Mouse (Mus musculus): ENCODE results near the gene Arid3c. TPM values are rescaled to one million over a fixed set of nuclear protein-coding genes. Genes with fewer than 3 reads are reported as not detected.
"Not testable (repeated sequence)": the region's sequence is repeated elsewhere in the genome, so short reads cannot be mapped to it uniquely, and the experiment has no call there.

Gene Arid3c
- total RNA-seq (2021) = not detected
- long read RNA-seq, experiment 1 = 0 reads
- long read RNA-seq, experiment 2 = 0 reads

- no peak for DNase-seq (ENCODE audit: low spot score in 2 of 2)
Observed at GRCm38 (mm10) chr4:41731052-41731765, at the start of gene Arid3c. Arid3c (minus strand) TSS chr4:41731142.

GRCm38 (mm10) chr4:41775840-41776239 is 44.9 kb upstream of the Arid3c start:
- not testable (repeated sequence) for DNase-seq (ENCODE audit: low spot score in 2 of 2)

GRCm38 (mm10) chr4:41774506-41774905 is 43.6 kb upstream of the Arid3c start:
- not testable (repeated sequence) for DNase-seq (ENCODE audit: low spot score in 2 of 2)

GRCm38 (mm10) chr4:41774002-41774401 is 43.1 kb upstream of the Arid3c start, which contains the start of gene Ccl27a:
Ccl27a (minus strand) TSS chr4:41774247.
- peak; percentile 62 to 87 for DNase-seq (ENCODE audit: low spot score in 2 of 2)

- not testable (repeated sequence) for DNase-seq (ENCODE audit: low spot score in 2 of 2)
Observed at GRCm38 (mm10) chr4:41773502-41773901, 42.6 kb upstream of the Arid3c start.

- not testable (repeated sequence) for DNase-seq (ENCODE audit: low spot score in 2 of 2)
Observed at GRCm38 (mm10) chr4:41772946-41773345, 42.0 kb upstream of the Arid3c start.

- not testable (repeated sequence) for DNase-seq (ENCODE audit: low spot score in 2 of 2)
Observed at GRCm38 (mm10) chr4:41767301-41767700, 36.4 kb upstream of the Arid3c start.

GRCm38 (mm10) chr4:41763176-41763575 is 32.2 kb upstream of the Arid3c start:
- DNase-seq (ENCODE audit: low spot score in 2 of 2) = not testable (repeated sequence)

GRCm38 (mm10) chr4:41762688-41763114 is 31.8 kb upstream of the Arid3c start:
- peak; percentile 69 for DNase-seq (ENCODE audit: low spot score in 2 of 2)

- DNase-seq (ENCODE audit: low spot score in 2 of 2) = no peak
Observed at GRCm38 (mm10) chr4:41762099-41762687, 31.3 kb upstream of the Arid3c start.

- DNase-seq (ENCODE audit: low spot score in 2 of 2) = no peak
Observed at GRCm38 (mm10) chr4:41761680-41762079, 30.7 kb upstream of the Arid3c start.

- DNase-seq (ENCODE audit: low spot score in 2 of 2) = no peak
Observed at GRCm38 (mm10) chr4:41760911-41761310, 30.0 kb upstream of the Arid3c start.

GRCm38 (mm10) chr4:41760288-41760721 is 29.4 kb upstream of the Arid3c start:
- DNase-seq (ENCODE audit: low spot score in 2 of 2) = peak; percentile 62 to 78

- no peak for DNase-seq (ENCODE audit: low spot score in 2 of 2)
Observed at GRCm38 (mm10) chr4:41759656-41760287, 28.8 kb upstream of the Arid3c start.

GRCm38 (mm10) chr4:41759206-41759605 is 28.3 kb upstream of the Arid3c start:
- no peak for DNase-seq (ENCODE audit: low spot score in 2 of 2)

GRCm38 (mm10) chr4:41758701-41759100 is 27.8 kb upstream of the Arid3c start:
- no peak for DNase-seq (ENCODE audit: low spot score in 2 of 2)

GRCm38 (mm10) chr4:41758021-41758420 is 27.1 kb upstream of the Arid3c start:
- no peak for DNase-seq (ENCODE audit: low spot score in 2 of 2)

- DNase-seq (ENCODE audit: low spot score in 2 of 2) = no peak
Observed at GRCm38 (mm10) chr4:41757321-41757720, 26.4 kb upstream of the Arid3c start.

GRCm38 (mm10) chr4:41756440-41756839 is 25.5 kb upstream of the Arid3c start:
- no peak for DNase-seq (ENCODE audit: low spot score in 2 of 2)

- peak; percentile 78 to 84 for DNase-seq (ENCODE audit: low spot score in 2 of 2)
Observed at GRCm38 (mm10) chr4:41755338-41756305, 24.7 kb upstream of the Arid3c start, which contains the start of gene Sigmar1. Sigmar1 (minus strand) TSS chr4:41756157.
